Mouse (Mus musculus): Measurements from ENCODE around the gene Etnk1. TPM values are rescaled to one million over a fixed set of nuclear protein-coding genes. Genes with fewer than 3 reads are reported as not detected.
"Not testable (repeated sequence)": the region's sequence is repeated elsewhere in the genome, so short reads cannot be mapped to it uniquely, and the experiment has no call there.

Gene Etnk1
- polyA plus RNA-seq, 1 experiment from 2014 or later = 16.3 TPM

DNA sequence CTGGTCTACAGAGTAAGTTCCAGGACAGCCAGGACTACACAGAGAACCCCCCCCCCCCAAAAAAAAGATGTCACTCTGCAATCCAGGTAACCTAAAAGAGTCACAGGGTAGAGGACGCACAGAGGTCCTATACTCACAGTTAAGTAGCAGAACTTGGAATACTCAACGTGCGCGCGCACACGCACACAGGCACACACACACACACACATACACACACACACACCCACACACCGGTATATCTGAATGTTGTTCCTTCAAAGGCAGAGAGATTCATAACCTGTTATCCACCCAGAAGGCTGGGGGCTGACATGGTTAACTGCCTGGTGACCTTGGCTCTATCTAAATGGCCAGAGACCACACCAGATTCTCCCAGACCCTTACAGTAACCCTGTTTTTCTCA is 30.3 kb upstream of the Etnk1 start:
- no peak overlapping the region for H3K4me2 ChIP-seq (ENCODE audit: low read depth, low read length)
- no peaks in the 10 kb centered on the region for H3K4me1 ChIP-seq (ENCODE audit: control insufficient read depth, insufficient read depth, low read length)
- no peaks in the 10 kb centered on the region for H3K27me3 ChIP-seq (ENCODE audit: control insufficient read depth, insufficient read depth, low read length)
- no peak overlapping the region for H3K4me3 ChIP-seq (replicated peaks; ENCODE audit: low read length)
- H3K9ac ChIP-seq (ENCODE audit: low read length) = no peak overlapping the region
- no peaks in the 10 kb centered on the region for H3K9me3 ChIP-seq (replicated peaks; ENCODE audit: control insufficient read depth, low read length)
- H3K27ac ChIP-seq (ENCODE audit: low read length) = no peak overlapping the region
- ATAC-seq (ENCODE audit: insufficient read depth, low FRiP score) = no peak
- 98% methylated on average over 7 of the region's 7 CpGs for WGBS
- H3K36me3 ChIP-seq (ENCODE audit: control insufficient read depth, insufficient read depth, low read length) = no peaks in the 10 kb centered on the region

DNA sequence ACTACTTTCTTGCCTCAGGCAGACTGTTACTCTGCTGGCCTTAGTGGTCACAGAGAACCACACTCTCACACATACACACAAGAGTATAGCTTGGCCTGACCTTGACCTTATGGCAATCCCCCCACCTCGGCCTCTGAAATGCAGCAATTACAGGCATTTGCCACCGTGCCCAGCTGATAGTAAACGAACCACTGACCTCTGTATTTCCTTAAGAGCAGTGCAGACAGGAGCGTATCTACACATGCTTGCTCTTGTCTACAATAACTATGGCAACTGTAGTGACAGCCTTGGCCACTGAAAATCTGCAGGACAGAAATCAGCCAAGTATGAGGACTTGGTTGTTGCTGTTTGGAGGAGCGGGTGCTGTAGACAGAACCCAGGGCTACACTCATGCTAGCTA is 29.7 kb upstream of the Etnk1 start:
- 56% methylated on average over 5 of the region's 5 CpGs for WGBS
- no peaks in the 10 kb centered on the region for H3K9me3 ChIP-seq (replicated peaks; ENCODE audit: control insufficient read depth, low read length)
- no peaks in the 10 kb centered on the region for H3K36me3 ChIP-seq (ENCODE audit: control insufficient read depth, insufficient read depth, low read length)
- no peak overlapping the region for H3K4me2 ChIP-seq (ENCODE audit: low read depth, low read length)
- no peak overlapping the region for H3K4me3 ChIP-seq (replicated peaks; ENCODE audit: low read length)
- ATAC-seq (ENCODE audit: insufficient read depth, low FRiP score) = no peak
- no peaks in the 10 kb centered on the region for H3K4me1 ChIP-seq (ENCODE audit: control insufficient read depth, insufficient read depth, low read length)
- H3K27ac ChIP-seq (ENCODE audit: low read length) = no peak overlapping the region
- no peaks in the 10 kb centered on the region for H3K27me3 ChIP-seq (ENCODE audit: control insufficient read depth, insufficient read depth, low read length)
- no peak overlapping the region for H3K9ac ChIP-seq (ENCODE audit: low read length)

DNA sequence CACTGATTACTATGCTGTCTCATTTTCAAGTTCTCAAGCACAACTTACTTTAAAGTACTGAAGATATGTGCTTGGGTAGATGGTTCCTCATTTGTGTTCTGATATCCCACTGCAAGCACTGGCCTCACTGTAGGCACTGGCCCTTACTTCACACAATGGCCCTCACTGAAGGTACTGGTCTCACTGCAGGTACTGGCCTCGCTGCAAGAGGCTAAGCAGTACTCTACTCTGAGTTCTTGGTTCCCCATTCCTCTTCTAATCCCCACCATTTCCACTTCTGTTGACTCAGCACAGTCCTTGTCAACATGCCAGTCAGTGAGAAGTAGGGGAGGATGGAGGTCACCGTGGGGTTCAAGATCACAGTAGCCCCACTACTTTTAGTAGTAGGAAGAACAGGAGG is 27.6 kb upstream of the Etnk1 start:
- 69% methylated on average over 2 of the region's 2 CpGs for WGBS
- no peak overlapping the region for H3K9ac ChIP-seq (ENCODE audit: low read length)
- no peak overlapping the region for H3K27ac ChIP-seq (ENCODE audit: low read length)
- H3K9me3 ChIP-seq (replicated peaks; ENCODE audit: control insufficient read depth, low read length) = no peaks in the 10 kb centered on the region
- no peak for ATAC-seq (ENCODE audit: insufficient read depth, low FRiP score)
- H3K4me1 ChIP-seq (ENCODE audit: control insufficient read depth, insufficient read depth, low read length) = no peaks in the 10 kb centered on the region
- H3K4me2 ChIP-seq (ENCODE audit: low read depth, low read length) = no peak overlapping the region
- no peaks in the 10 kb centered on the region for H3K36me3 ChIP-seq (ENCODE audit: control insufficient read depth, insufficient read depth, low read length)
- no peak overlapping the region for H3K4me3 ChIP-seq (replicated peaks; ENCODE audit: low read length)
- H3K27me3 ChIP-seq (ENCODE audit: control insufficient read depth, insufficient read depth, low read length) = no peaks in the 10 kb centered on the region

DNA sequence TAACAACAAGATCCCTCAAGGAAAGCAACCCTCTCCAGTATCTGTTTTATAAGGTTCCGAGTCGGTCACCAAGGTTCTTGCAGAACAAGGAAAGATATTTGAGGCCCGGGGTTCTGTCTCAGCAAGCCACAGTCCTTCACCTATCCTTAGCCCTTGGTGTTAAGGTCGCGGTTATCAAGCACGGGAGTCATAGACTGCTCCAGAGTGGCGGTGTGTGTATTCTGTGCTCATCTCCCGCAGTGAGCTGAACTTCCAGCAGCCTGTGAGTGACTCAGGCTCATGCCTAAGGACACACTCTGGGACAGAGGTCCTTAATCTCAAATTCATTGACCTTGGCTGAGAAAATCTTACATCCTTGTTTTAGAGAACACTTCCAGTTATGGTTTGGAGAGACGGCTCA is 26.1 kb upstream of the Etnk1 start:
- H3K4me2 ChIP-seq (ENCODE audit: low read depth, low read length) = no peak overlapping the region
- H3K4me3 ChIP-seq (replicated peaks; ENCODE audit: low read length) = no peak overlapping the region
- H3K9me3 ChIP-seq (replicated peaks; ENCODE audit: control insufficient read depth, low read length) = no peaks in the 10 kb centered on the region
- no peak overlapping the region for H3K9ac ChIP-seq (ENCODE audit: low read length)
- H3K36me3 ChIP-seq (ENCODE audit: control insufficient read depth, insufficient read depth, low read length) = no peaks in the 10 kb centered on the region
- WGBS = 88% methylated on average over 9 of the region's 9 CpGs
- no peak for ATAC-seq (ENCODE audit: insufficient read depth, low FRiP score)
- no peak overlapping the region for H3K27ac ChIP-seq (ENCODE audit: low read length)
- H3K4me1 ChIP-seq (ENCODE audit: control insufficient read depth, insufficient read depth, low read length) = 0 out of 2 replicates have a peak, but pooled peaks cover 5% of the 10 kb centered on the region
- H3K27me3 ChIP-seq (ENCODE audit: control insufficient read depth, insufficient read depth, low read length) = no peaks in the 10 kb centered on the region

DNA sequence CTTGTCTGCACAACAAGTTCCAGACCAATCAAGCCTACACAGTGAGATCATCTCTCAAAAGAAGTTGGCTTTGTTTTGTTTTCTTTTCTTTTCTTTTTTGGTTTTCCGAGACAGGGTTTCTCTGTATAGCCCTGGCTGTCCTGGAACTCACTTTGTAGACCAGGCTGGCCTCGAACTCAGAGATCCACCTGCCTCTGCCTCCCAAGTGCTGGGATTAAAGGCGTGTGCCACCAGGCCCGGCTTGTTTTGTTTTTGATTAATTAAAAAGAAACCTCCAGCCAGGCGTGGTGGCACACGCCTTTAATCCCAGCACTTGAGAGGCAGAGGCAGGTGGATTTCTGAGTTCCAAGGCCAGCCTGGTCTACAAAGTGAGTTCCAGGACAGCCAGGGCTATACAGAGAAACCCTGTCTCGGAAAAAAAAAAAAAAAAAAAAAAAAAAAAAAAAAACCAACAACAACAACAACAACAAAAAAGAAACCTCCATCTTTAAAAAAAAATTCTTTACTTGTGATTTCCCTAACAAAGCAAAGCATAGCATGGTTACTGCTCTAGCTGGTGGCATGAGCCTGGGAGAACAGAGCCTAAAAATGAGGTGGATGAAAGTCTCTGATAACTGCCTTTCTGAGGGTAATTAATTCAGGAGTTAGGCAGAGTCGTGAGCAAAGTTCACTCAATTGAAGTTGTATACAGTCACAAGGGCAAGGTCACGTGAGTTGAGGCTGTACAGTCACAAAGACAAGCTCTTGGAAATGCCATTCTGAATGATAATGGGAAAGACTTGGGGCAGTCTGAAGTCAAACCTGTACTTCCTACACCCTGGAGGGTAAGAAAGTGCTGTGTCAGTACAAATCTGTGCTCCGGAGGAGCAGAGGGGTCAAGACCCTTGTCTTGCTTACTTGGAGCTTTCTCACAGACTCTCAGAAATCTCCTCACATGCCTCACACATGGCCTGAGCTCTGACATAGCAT is 25.1 kb upstream of the Etnk1 start:
- not testable (repeated sequence) for H3K27me3 ChIP-seq (ENCODE audit: control insufficient read depth, insufficient read depth, low read length); H3K4me2 ChIP-seq (ENCODE audit: low read depth, low read length); H3K36me3 ChIP-seq (ENCODE audit: control insufficient read depth, insufficient read depth, low read length); H3K9me3 ChIP-seq (replicated peaks; ENCODE audit: control insufficient read depth, low read length); ATAC-seq (ENCODE audit: insufficient read depth, low FRiP score); H3K9ac ChIP-seq (ENCODE audit: low read length); H3K4me3 ChIP-seq (replicated peaks; ENCODE audit: low read length); H3K27ac ChIP-seq (ENCODE audit: low read length); H3K4me1 ChIP-seq (ENCODE audit: control insufficient read depth, insufficient read depth, low read length)
- 74% methylated on average over 10 of the region's 10 CpGs for WGBS

DNA sequence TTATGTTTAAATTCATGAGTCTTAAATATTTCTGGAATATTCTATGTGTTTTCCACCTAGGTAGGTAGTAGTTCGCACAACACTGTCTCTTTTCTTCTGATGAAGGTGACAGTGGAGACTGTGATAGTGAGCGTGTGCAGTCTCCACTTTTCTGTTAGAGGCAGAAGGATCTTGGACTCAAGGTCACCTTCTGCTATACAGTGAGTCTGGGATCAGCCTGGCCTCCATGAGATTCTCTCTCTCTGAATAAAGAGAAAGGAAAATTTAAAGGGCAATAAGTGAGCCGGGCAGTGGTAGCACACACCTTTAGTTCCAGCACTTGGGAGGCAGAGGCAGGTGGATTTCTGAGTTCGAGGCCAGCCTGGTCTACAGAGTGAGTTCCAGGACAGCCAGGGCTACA is 24.2 kb upstream of the Etnk1 start:
- H3K9me3 ChIP-seq (replicated peaks; ENCODE audit: control insufficient read depth, low read length) = no peaks in the 10 kb centered on the region
- H3K4me1 ChIP-seq (ENCODE audit: control insufficient read depth, insufficient read depth, low read length) = 0 out of 2 replicates have a peak, but pooled peaks cover 5% of the 10 kb centered on the region
- ATAC-seq (ENCODE audit: insufficient read depth, low FRiP score) = no peak
- H3K27ac ChIP-seq (ENCODE audit: low read length) = no peak overlapping the region
- H3K9ac ChIP-seq (ENCODE audit: low read length) = no peak overlapping the region
- no peak overlapping the region for H3K4me3 ChIP-seq (replicated peaks; ENCODE audit: low read length)
- H3K36me3 ChIP-seq (ENCODE audit: control insufficient read depth, insufficient read depth, low read length) = no peaks in the 10 kb centered on the region
- no peak overlapping the region for H3K4me2 ChIP-seq (ENCODE audit: low read depth, low read length)
- WGBS = 88% methylated on average over 4 of the region's 4 CpGs
- no peaks in the 10 kb centered on the region for H3K27me3 ChIP-seq (ENCODE audit: control insufficient read depth, insufficient read depth, low read length)

DNA sequence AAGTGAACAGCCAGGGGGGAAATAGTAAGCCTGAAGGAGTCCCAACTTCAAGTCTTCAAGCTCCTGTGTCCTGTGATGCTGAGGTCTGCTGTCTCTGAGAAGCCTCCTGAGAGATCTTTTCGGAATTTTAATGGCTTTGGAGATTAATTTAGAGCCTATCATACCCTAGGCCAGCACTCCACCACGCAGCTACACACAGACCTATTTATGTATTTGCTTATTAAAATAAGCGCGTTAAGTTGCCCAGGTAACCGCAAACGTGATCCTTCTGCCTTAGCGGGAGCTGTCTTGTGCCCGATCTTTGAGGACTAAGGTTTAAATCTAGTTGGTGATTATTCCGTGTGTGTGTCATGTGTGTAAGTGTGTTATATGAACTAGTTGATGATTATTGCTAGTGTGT is 23.7 kb upstream of the Etnk1 start:
- Histone ChIP-seq H3K4me2 (ENCODE audit: low read depth, low read length) (peak overlapping the region; percentile 53; the same call in 1 of the 2 replicates), H3K27me3 (ENCODE audit: control insufficient read depth, insufficient read depth, low read length) (no peaks in the 10 kb centered on the region)

DNA sequence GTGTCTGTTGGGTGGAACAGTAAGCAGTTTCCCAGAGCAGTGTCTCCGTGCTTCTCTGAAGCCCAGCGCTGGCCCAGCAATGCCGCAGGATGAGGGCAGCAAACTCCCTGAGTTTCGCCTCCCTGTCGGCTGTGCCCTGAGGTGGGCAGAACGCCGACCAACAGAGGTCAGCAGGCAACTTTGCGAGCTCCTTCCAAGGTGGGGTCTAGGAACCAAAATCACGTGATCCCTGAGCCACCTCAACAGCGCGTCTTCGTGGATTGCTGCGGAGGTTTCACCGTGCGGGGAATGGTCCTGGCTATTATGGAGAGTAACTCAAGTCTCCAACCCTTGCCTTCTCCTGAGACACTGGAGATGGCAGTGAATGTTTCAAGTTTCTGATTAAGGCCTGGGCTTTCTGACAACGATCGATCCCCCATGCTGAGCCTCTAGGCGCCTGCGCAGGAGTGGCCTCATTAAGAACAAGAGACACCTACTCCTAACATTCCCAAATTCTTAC is 23.2 kb upstream of the Etnk1 start:
- Histone ChIP-seq H3K27me3 (ENCODE audit: control insufficient read depth, insufficient read depth, low read length) (no peaks in the 10 kb centered on the region), H3K36me3 (ENCODE audit: control insufficient read depth, insufficient read depth, low read length) (no peaks in the 10 kb centered on the region), H3K4me1 (ENCODE audit: control insufficient read depth, insufficient read depth, low read length) (0 out of 2 replicates have a peak, but pooled peaks cover 5% of the 10 kb centered on the region), H3K27ac (ENCODE audit: low read length) (no peak overlapping the region), H3K4me2 (ENCODE audit: low read depth, low read length) (peak overlapping the region; percentile 53), H3K9ac (ENCODE audit: low read length) (peak overlapping the region; percentile 54), H3K4me3 (replicated peaks; ENCODE audit: low read length) (peak overlapping the region; percentile 34), H3K9me3 (replicated peaks; ENCODE audit: control insufficient read depth, low read length) (no peaks in the 10 kb centered on the region)
- ATAC-seq (ENCODE audit: insufficient read depth, low FRiP score) = no peak
- WGBS = 22% methylated on average over 19 of the region's 19 CpGs

More for the DNA sequence above, 23.7 kb upstream of the Etnk1 start:
- no peak overlapping the region for H3K27ac ChIP-seq (ENCODE audit: low read length)
- H3K9ac ChIP-seq (ENCODE audit: low read length) = no peak overlapping the region
- no peak for ATAC-seq (ENCODE audit: insufficient read depth, low FRiP score)
- 0 out of 2 replicates have a peak, but pooled peaks cover 5% of the 10 kb centered on the region for H3K4me1 ChIP-seq (ENCODE audit: control insufficient read depth, insufficient read depth, low read length)
- H3K4me3 ChIP-seq (replicated peaks; ENCODE audit: low read length) = no peak overlapping the region
- 78% methylated on average over 9 of the region's 9 CpGs for WGBS
- H3K9me3 ChIP-seq (replicated peaks; ENCODE audit: control insufficient read depth, low read length) = no peaks in the 10 kb centered on the region
- no peaks in the 10 kb centered on the region for H3K36me3 ChIP-seq (ENCODE audit: control insufficient read depth, insufficient read depth, low read length)

DNA sequence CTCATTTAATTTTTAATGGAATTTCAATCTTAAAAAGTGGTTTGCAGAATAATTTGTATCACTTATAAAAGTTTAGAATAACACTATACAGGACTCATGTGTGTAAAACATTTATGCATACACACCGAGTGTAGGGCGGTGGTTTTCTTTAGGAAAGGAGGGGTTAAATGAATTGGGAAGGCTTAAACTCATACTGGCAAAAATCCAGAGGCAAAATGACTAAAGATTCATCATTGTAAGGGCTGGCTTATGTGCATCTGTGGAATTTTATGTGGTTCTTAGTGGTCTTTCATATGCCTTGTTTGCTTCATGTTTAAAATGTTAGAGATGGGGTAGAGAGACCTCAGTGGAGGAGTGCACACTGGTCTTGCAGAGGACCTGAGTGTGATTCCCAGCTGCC is 22.5 kb upstream of the Etnk1 start:
- no peak overlapping the region for H3K27ac ChIP-seq (ENCODE audit: low read length)
- no peak overlapping the region for H3K4me3 ChIP-seq (replicated peaks; ENCODE audit: low read length)
- H3K4me2 ChIP-seq (ENCODE audit: low read depth, low read length) = no peak overlapping the region
- H3K4me1 ChIP-seq (ENCODE audit: control insufficient read depth, insufficient read depth, low read length) = 0 out of 2 replicates have a peak, but pooled peaks cover 5% of the 10 kb centered on the region
- no peaks in the 10 kb centered on the region for H3K9me3 ChIP-seq (replicated peaks; ENCODE audit: control insufficient read depth, low read length)
- no peak for ATAC-seq (ENCODE audit: insufficient read depth, low FRiP score)
- no peaks in the 10 kb centered on the region for H3K27me3 ChIP-seq (ENCODE audit: control insufficient read depth, insufficient read depth, low read length)
- WGBS = 60% methylated on average over 2 of the region's 2 CpGs
- H3K9ac ChIP-seq (ENCODE audit: low read length) = no peak overlapping the region
- no peaks in the 10 kb centered on the region for H3K36me3 ChIP-seq (ENCODE audit: control insufficient read depth, insufficient read depth, low read length)
